Mouse (Mus musculus) lung, postnatal 0 days (tissue): ENCODE results near the gene Man1c1. TPM values are rescaled to one million over a fixed set of nuclear protein-coding genes. Genes with fewer than 3 reads are reported as not detected.

ENCODE experiments used
- ATAC-seq: fragments of 200-750 bp; cut with Nextera tagmentation; 2 replicates; pipeline ENCODE4 v1.8.0; 2017; ENCODE audit warnings: moderate library complexity
- DNase-seq: peaks from one replicate; pipeline ENCODE4 v3.0.0-alpha.2; 2016; ENCODE audit warnings: low spot score
- H3K27ac ChIP-seq: fragments of 300-500 bp; sonication (generic); 2 replicates; pipeline ENCODE4 v1.5.1; 2014; ENCODE audit warnings: antibody characterized with exemption, mild to moderate bottlenecking, low read length, mixed read lengths
- H3K27me3 ChIP-seq: fragments of 300-500 bp; sonication (generic); replicated peaks from 2 replicates; pipeline ENCODE4 v1.6.1; 2014; ENCODE audit warnings: low read length, mixed read lengths; ENCODE audit not compliant: insufficient read depth
- H3K36me3 ChIP-seq: fragments of 300-500 bp; sonication (generic); 2 replicates; pipeline ENCODE4 v1.6.1; 2014; ENCODE audit warnings: low read length, mixed read lengths; ENCODE audit not compliant: insufficient read depth
- H3K4me1 ChIP-seq: fragments of 300-500 bp; sonication (generic); 2 replicates; pipeline ENCODE4 v1.6.1; 2014; ENCODE audit warnings: antibody characterized with exemption, low read depth, low read length, mixed read lengths; ENCODE audit not compliant: insufficient read depth
- H3K4me2 ChIP-seq: fragments of 300-500 bp; sonication (generic); replicated peaks from 2 replicates; pipeline ENCODE4 v1.6.1; 2014; ENCODE audit warnings: low read depth, mild to moderate bottlenecking, low read length, moderate library complexity, mixed read lengths
- H3K4me3 ChIP-seq: fragments of 300-500 bp; sonication (generic); 2 replicates; pipeline ENCODE4 v1.5.1; 2014; ENCODE audit warnings: low read depth, low read length
- H3K9ac ChIP-seq: fragments of 300-500 bp; sonication (generic); replicated peaks from 2 replicates; pipeline ENCODE4 v1.6.1; 2014; ENCODE audit warnings: low read depth, mild to moderate bottlenecking
- H3K9me3 ChIP-seq: fragments of 300-500 bp; sonication (generic); 2 replicates; pipeline ENCODE4 v1.6.1; 2016; ENCODE audit warnings: low read length, mixed read lengths
- CTCF ChIP-seq: IDR thresholded peaks from 2 replicates; pipeline ENCODE4 v1.5.1; 2016; ENCODE audit warnings: antibody characterized with exemption, mild to moderate bottlenecking
- EP300 ChIP-seq: IDR thresholded peaks from 2 replicates; pipeline ENCODE4 v1.6.1; 2016; ENCODE audit warnings: antibody characterized with exemption, mild to moderate bottlenecking, control low read depth
- WGBS: fragments of 180-500 bp; shearing (Covaris S2); extraction: QIAGEN DNeasy Blood & Tissue Kit; methylation state at CpG from one replicate; pipeline ENCODE4 v1.1.7; 2014; 5-methylcytosine and 5-hydroxymethylcytosine counted together
- polyA plus RNA-seq: library from polyadenylated mRNA; unstranded; fragments of >200 nt; fragmentation: Nextera tagmentation; extraction: Ambion mirVana; gene quantifications from 2 replicates; pipeline ENCODE4 v1.2.1, GENCODE M21; 2015

Man1c1 gene
- polyA plus RNA-seq, 1 experiment from 2014 or later, result 3.0 TPM

- Histone ChIP-seq H3K36me3 (no peaks in the 10 kb centered on the region), H3K4me2 (no peak overlapping the region), H3K9ac (no peak overlapping the region), H3K9me3 (no peaks in the 10 kb centered on the region), H3K4me3 (no peak overlapping the region), H3K27ac (no peak overlapping the region), H3K4me1 (no peaks in the 10 kb centered on the region), H3K27me3 (no peaks in the 10 kb centered on the region)
- DNase-seq, result no peak
- 87% methylated on average over 8 of the region's 8 CpGs for WGBS
- no peak for ATAC-seq
- TF ChIP-seq EP300 (no peak), CTCF (no peak)
These were observed 83.8 kb downstream of the Man1c1 start for GRCm38 (mm10) chr4:134620246-134620645.

- H3K9me3 ChIP-seq, result no peaks in the 10 kb centered on the region
- WGBS, result 82% methylated on average over 10 of the region's 10 CpGs
- no peak overlapping the region for H3K4me2 ChIP-seq
- no peak overlapping the region for H3K27ac ChIP-seq
- no peaks in the 10 kb centered on the region for H3K27me3 ChIP-seq
- H3K9ac ChIP-seq, result no peak overlapping the region
- no peak for DNase-seq
- TF ChIP-seq EP300 (no peak), CTCF (no peak)
- H3K4me1 ChIP-seq, result no peaks in the 10 kb centered on the region
- no peaks in the 10 kb centered on the region for H3K36me3 ChIP-seq
- no peak overlapping the region for H3K4me3 ChIP-seq
- no peak for ATAC-seq
These were observed 84.6 kb downstream of the Man1c1 start for GRCm38 (mm10) chr4:134619489-134619870.

- Histone ChIP-seq H3K36me3 (no peaks in the 10 kb centered on the region), H3K27me3 (no peaks in the 10 kb centered on the region)
- TF ChIP-seq CTCF, result no peak
These were observed 85.1 kb downstream of the Man1c1 start for GRCm38 (mm10) chr4:134618810-134619488.

GRCm38 (mm10) chr4:134617779-134618178, 86.3 kb downstream of the Man1c1 start:
- no peak for DNase-seq
- H3K27ac ChIP-seq, result no peak overlapping the region
- no peak for ATAC-seq
- no peak for TF ChIP-seq CTCF
- TF ChIP-seq EP300, result no peak
- 80% methylated on average over 4 of the region's 4 CpGs for WGBS
- no peak overlapping the region for H3K4me2 ChIP-seq
- no peaks in the 10 kb centered on the region for H3K36me3 ChIP-seq
- no peak overlapping the region for H3K9ac ChIP-seq
- no peak overlapping the region for H3K4me3 ChIP-seq
- H3K9me3 ChIP-seq, result no peaks in the 10 kb centered on the region
- no peaks in the 10 kb centered on the region for H3K27me3 ChIP-seq
- H3K4me1 ChIP-seq, result no peaks in the 10 kb centered on the region

More at GRCm38 (mm10) chr4:134618810-134619488, 85.1 kb downstream of the Man1c1 start:
- no peak overlapping the region for H3K4me3 ChIP-seq
- H3K4me1 ChIP-seq, result no peaks in the 10 kb centered on the region
- H3K27ac ChIP-seq, result no peak overlapping the region
- no peak overlapping the region for H3K4me2 ChIP-seq
- H3K9ac ChIP-seq, result no peak overlapping the region
- H3K9me3 ChIP-seq, result no peaks in the 10 kb centered on the region
- DNase-seq (no peak), ATAC-seq (no peak)
- 82% methylated on average over 13 of the region's 13 CpGs for WGBS

- no peaks in the 10 kb centered on the region for H3K27me3 ChIP-seq
- no peaks in the 10 kb centered on the region for H3K9me3 ChIP-seq
- H3K4me3 ChIP-seq, result no peak overlapping the region
- H3K4me1 ChIP-seq, result no peaks in the 10 kb centered on the region
- H3K36me3 ChIP-seq, result no peaks in the 10 kb centered on the region
- ATAC-seq (no peak), DNase-seq (no peak)
- H3K27ac ChIP-seq, result no peak overlapping the region
- H3K4me2 ChIP-seq, result no peak overlapping the region
- WGBS, result 83% methylated on average over 15 of the region's 15 CpGs
- no peak overlapping the region for H3K9ac ChIP-seq
- no peak for TF ChIP-seq EP300
- no peak for TF ChIP-seq CTCF
These were observed 88.0 kb downstream of the Man1c1 start for GRCm38 (mm10) chr4:134615929-134616625.

- no peak overlapping the region for H3K4me2 ChIP-seq
- DNase-seq (peak; percentile 34), ATAC-seq (peak; percentile 64)
- H3K9me3 ChIP-seq, result no peaks in the 10 kb centered on the region
- no peak overlapping the region for H3K4me3 ChIP-seq
- no peak overlapping the region for H3K9ac ChIP-seq
- H3K36me3 ChIP-seq, result no peaks in the 10 kb centered on the region
- WGBS, result 44% methylated on average over 16 of the region's 16 CpGs
- peak; percentile 44 for TF ChIP-seq CTCF
- no peak for TF ChIP-seq EP300
- H3K27me3 ChIP-seq, result no peaks in the 10 kb centered on the region
- no peaks in the 10 kb centered on the region for H3K4me1 ChIP-seq
- no peak overlapping the region for H3K27ac ChIP-seq
These were observed 91.9 kb downstream of the Man1c1 start for GRCm38 (mm10) chr4:134612070-134612667.
